Mouse (Mus musculus): Measurements from ENCODE around the gene Aqp1.

GRCm38 (mm10) chr6:55332100-55332772, 4.0 kb upstream of the Aqp1 start:
- TF ChIP-seq CTCF (IDR thresholded peaks at IDR 0.05; ENCODE audit: extremely low read depth, insufficient read depth, insufficient read length, insufficient replicate concordance) (no peak), POLR2A (IDR thresholded peaks at IDR 0.05; ENCODE audit: low read depth, low read length) (no peak)
